In genomic region chr9:14854585-14854984, GRCm38 (mm10) we compare ENCODE assay signal across 27 mouse cellular contexts. TPM values are rescaled to one million over a fixed set of nuclear protein-coding genes. Genes with fewer than 3 reads are reported as not detected.
DNase-seq lines count a peak whose midpoint lies in the region; ATAC-seq and TF ChIP-seq lines count a peak whose summit lies in the region.
"Had no signal": no experiment of that assay in that cellular context is flagged by ENCODE, and none has a peak within 500 bp of the region (broad histone marks: within the 10 kb centered on the region; RNA-seq: fewer than 3 reads in every experiment).

No protein-coding gene starts in this region.

- peaks cover 17% of the 10 kb centered on the region for H3K27me3 ChIP-seq in hindbrain, embryonic 15.5 days
- H3K27me3 ChIP-seq in hindbrain, embryonic 14.5 days (ENCODE audit: control insufficient read depth, insufficient read depth, low read length), result peaks cover 19% of the 10 kb centered on the region
- peaks cover 9% of the 10 kb centered on the region for H3K27me3 ChIP-seq in midbrain, embryonic 16.5 days (ENCODE audit: control insufficient read depth, insufficient read depth, low read depth, low read length)
- peaks cover 17% of the 10 kb centered on the region for H3K27me3 ChIP-seq in midbrain, embryonic 13.5 days

- H3K36me3 ChIP-seq in hindbrain, embryonic 15.5 days, result no peaks in the 10 kb centered on the region
- H3K36me3 ChIP-seq in hindbrain, embryonic 14.5 days (replicated peaks; ENCODE audit: control insufficient read depth, insufficient read depth), result no peaks in the 10 kb centered on the region
- H3K36me3 ChIP-seq in midbrain, embryonic 16.5 days (ENCODE audit: control insufficient read depth, insufficient read depth, low read length), result no peaks in the 10 kb centered on the region
- H3K36me3 ChIP-seq in midbrain, embryonic 13.5 days, result no peaks in the 10 kb centered on the region
- H3K36me3 ChIP-seq in ES-E14 (ENCODE audit: control insufficient read depth, insufficient read depth, low read length, poor library complexity, severe bottlenecking), result no peaks in the 10 kb centered on the region
- H3K36me3 ChIP-seq: embryonic facial prominence, embryonic 15.5 days; heart, embryonic 13.5 days; intestine, embryonic 15.5 days; lung, embryonic 15.5 days; midbrain, embryonic 15.5 days had no signal

- H3K4me3 ChIP-seq in hindbrain, embryonic 15.5 days, result no peak overlapping the region
- H3K4me3 ChIP-seq in hindbrain, embryonic 14.5 days (replicated peaks; ENCODE audit: low read length), result no peak overlapping the region
- H3K4me3 ChIP-seq in midbrain, embryonic 16.5 days (ENCODE audit: low read depth, low read length), result no peak overlapping the region
- H3K4me3 ChIP-seq in midbrain, embryonic 13.5 days (replicated peaks), result no peak overlapping the region
- no peak overlapping the region for H3K4me3 ChIP-seq in ES-E14 (ENCODE audit: insufficient read depth in 1 of 2, low read depth in 1 of 2, low read length in 2 of 2, poor library complexity in 1 of 2, severe bottlenecking in 1 of 2)
- H3K4me3 ChIP-seq: embryonic facial prominence, embryonic 15.5 days; heart, embryonic 13.5 days; intestine, embryonic 15.5 days; lung, embryonic 15.5 days; midbrain, embryonic 15.5 days had no signal

- 0 out of 2 replicates have a peak, but pooled peaks cover 7% of the 10 kb centered on the region for H3K9me3 ChIP-seq in hindbrain, embryonic 15.5 days
- no peaks in the 10 kb centered on the region for H3K9me3 ChIP-seq in hindbrain, embryonic 14.5 days (ENCODE audit: control insufficient read depth, low read length)
- 0 out of 2 replicates have a peak, but pooled peaks cover 3% of the 10 kb centered on the region for H3K9me3 ChIP-seq in midbrain, embryonic 16.5 days (replicated peaks; ENCODE audit: control insufficient read depth, low read length, poor library complexity, severe bottlenecking)
- H3K9me3 ChIP-seq in midbrain, embryonic 13.5 days, result peaks cover 5% of the 10 kb centered on the region; the same call in 1 of the 2 replicates
- H3K9me3 ChIP-seq in ES-E14 (ENCODE audit: control insufficient read depth, insufficient read depth, low read depth, low read length), result no peaks in the 10 kb centered on the region
- H3K9me3 ChIP-seq: embryonic facial prominence, embryonic 15.5 days; intestine, embryonic 15.5 days; lung, embryonic 15.5 days; midbrain, embryonic 15.5 days had no signal

- 0 out of 2 replicates have a peak, but pooled peaks have one; percentile 27 for ATAC-seq in hindbrain, embryonic 15.5 days (ENCODE audit: low FRiP score, low read depth)
- no peak; the same call in 1 of the 2 replicates for ATAC-seq in hindbrain, embryonic 14.5 days (ENCODE audit: low FRiP score)
- ATAC-seq in midbrain, embryonic 16.5 days, result 0 out of 2 replicates have a peak, but pooled peaks have one; percentile 36
- ATAC-seq in midbrain, embryonic 13.5 days, result no peak
- ATAC-seq: activated CD4-positive, CD25-positive, alpha-beta regulatory T cell, adult 4 months; intestine, embryonic 15.5 days; midbrain, embryonic 15.5 days had no signal

- H3K4me1 ChIP-seq in hindbrain, embryonic 15.5 days (replicated peaks), result no peaks in the 10 kb centered on the region; the same call in 1 of the 2 replicates
- H3K4me1 ChIP-seq in hindbrain, embryonic 14.5 days (replicated peaks; ENCODE audit: control insufficient read depth, insufficient read depth, low read length), result no peaks in the 10 kb centered on the region
- H3K4me1 ChIP-seq in midbrain, embryonic 16.5 days (ENCODE audit: control insufficient read depth, insufficient read depth, low read length), result peaks cover 2% of the 10 kb centered on the region; the same call in 1 of the 2 replicates
- H3K4me1 ChIP-seq in midbrain, embryonic 13.5 days (replicated peaks), result no peaks in the 10 kb centered on the region
- H3K4me1 ChIP-seq in ES-E14 (ENCODE audit: control insufficient read depth in 2 of 2, insufficient read depth in 2 of 2, low read length in 2 of 2, poor library complexity in 1 of 2), result peaks cover 0 to 12% of the 10 kb centered on the region in 2 experiments; a peak in 2 of 4 replicates
- H3K4me1 ChIP-seq: embryonic facial prominence, embryonic 15.5 days; lung, embryonic 15.5 days had no signal

- WGBS in hindbrain, embryonic 15.5 days, result 61% methylated on average over 4 of the region's 4 CpGs
- 63% methylated on average over 4 of the region's 4 CpGs for WGBS in hindbrain, embryonic 14.5 days
- 60% methylated on average over 4 of the region's 4 CpGs for WGBS in midbrain, embryonic 16.5 days
- WGBS in midbrain, embryonic 13.5 days, result 69% methylated on average over 4 of the region's 4 CpGs

- no peak for DNase-seq in hindbrain, embryonic 14.5 days (ENCODE audit: low spot score)
- peak; percentile 59 for DNase-seq in ES-E14 (ENCODE audit: low read depth, low spot score)
- DNase-seq in brain, adult 2 months (ENCODE audit: low read depth, low spot score), result peak; percentile 33
- no peak for DNase-seq in gastrocnemius, postnatal 10 days
- DNase-seq: adrenal gland, postnatal 10 days; cerebellum, adult 11 months; cerebellum, postnatal 25 days; heart, postnatal 36 days; kidney, postnatal 4 days; right cerebral cortex, adult 18-20 months had no signal

- H3K9ac ChIP-seq in hindbrain, embryonic 15.5 days, result no peak overlapping the region
- no peak overlapping the region for H3K9ac ChIP-seq in hindbrain, embryonic 14.5 days
- no peak overlapping the region for H3K9ac ChIP-seq in midbrain, embryonic 16.5 days (ENCODE audit: low read depth, low read length)
- H3K9ac ChIP-seq in midbrain, embryonic 13.5 days (replicated peaks), result no peak overlapping the region
- H3K9ac ChIP-seq in ES-E14 (ENCODE audit: insufficient read depth, low read depth, low read length, poor library complexity, severe bottlenecking), result no peak overlapping the region
- H3K9ac ChIP-seq: embryonic facial prominence, embryonic 15.5 days; heart, embryonic 13.5 days; intestine, embryonic 15.5 days; liver, embryonic 14.5 days; lung, embryonic 15.5 days; midbrain, embryonic 15.5 days had no signal

- no peak overlapping the region for H3K4me2 ChIP-seq in hindbrain, embryonic 15.5 days
- no peak overlapping the region for H3K4me2 ChIP-seq in hindbrain, embryonic 14.5 days (replicated peaks)
- H3K4me2 ChIP-seq in midbrain, embryonic 16.5 days (ENCODE audit: low read length), result no peak overlapping the region
- no peak overlapping the region for H3K4me2 ChIP-seq in midbrain, embryonic 13.5 days (replicated peaks)
- H3K4me2 ChIP-seq: embryonic facial prominence, embryonic 15.5 days; heart, embryonic 13.5 days; intestine, embryonic 15.5 days; lung, embryonic 15.5 days; midbrain, embryonic 15.5 days had no signal

- in situ Hi-C loops in ES-E14 (cut with MboI; ENCODE audit: low sequenced_read_pairs in 2 of 2, unreplicated experiment in 2 of 2), result loop anchor here in 1 of 2 experiments (25.0 kb wide), 1 partner anchor 158 kb away; no protein-coding TSS in a partner anchor

- H3K27ac ChIP-seq in hindbrain, embryonic 15.5 days (replicated peaks), result no peak overlapping the region
- H3K27ac ChIP-seq in hindbrain, embryonic 14.5 days, result no peak overlapping the region
- no peak overlapping the region for H3K27ac ChIP-seq in midbrain, embryonic 16.5 days (ENCODE audit: low read length)
- no peak overlapping the region for H3K27ac ChIP-seq in midbrain, embryonic 13.5 days
- no peak overlapping the region for H3K27ac ChIP-seq in ES-E14 (ENCODE audit: insufficient read depth, low read depth, low read length, poor library complexity, severe bottlenecking)
- H3K27ac ChIP-seq: embryonic facial prominence, embryonic 15.5 days; heart, embryonic 13.5 days; intestine, embryonic 15.5 days; liver, embryonic 14.5 days; lung, embryonic 15.5 days; macrophage; midbrain, embryonic 15.5 days; stomach, postnatal 0 days had no signal

TF ChIP-seq in ES-E14, 5 proteins besides CTCF, POLR2A, EP300 and RAD21:
- TF ChIP-seq MAFK (IDR thresholded peaks at IDR 0.05; ENCODE audit: insufficient read depth, low read depth, low read length), result no peak

RNA-seq across cellular contexts. Expression of gene Gpr83, which starts 5.4 kb away (rescaled TPM):
- polyA plus RNA-seq in hindbrain, embryonic 15.5 days (2015; fragmentation: Nextera tagmentation; extraction: Ambion mirVana), result 1.6 TPM in 2 replicates
- polyA plus RNA-seq in hindbrain, embryonic 14.5 days (2014; fragmentation: Nextera tagmentation; extraction: Ambion mirVana), result 1.3 and 1.4 TPM in 2 replicates
- polyA plus RNA-seq in midbrain, embryonic 16.5 days (2015; fragmentation: Nextera tagmentation; extraction: Ambion mirVana), result 4.1 and 4.2 TPM in 2 replicates
- polyA plus RNA-seq in midbrain, embryonic 13.5 days (2015; fragmentation: Nextera tagmentation; extraction: Ambion mirVana), result 2.6 and 2.8 TPM in 2 replicates
- 0.49 and 0.63 TPM in 2 replicates for total RNA-seq in ES-E14 (2012; rRNA removed)
- total RNA-seq in gastrocnemius, postnatal 10 days (2021), result under 1 TPM in 1 of 2 experiments, not detected in 1; 0.16 TPM
- total RNA-seq: gastrocnemius, adult 18-20 months; heart, postnatal 36 days had no signal
- polyA plus RNA-seq: C2C12; gonadal fat pad, adult 2 months; liver, embryonic 14.5 days had no signal

RNA-seq across cellular contexts. Expression of gene Izumo1r, which starts 49.2 kb away (rescaled TPM):
- polyA plus RNA-seq in hindbrain, embryonic 15.5 days (2015; fragmentation: Nextera tagmentation; extraction: Ambion mirVana), result not detected in 2 replicates
- polyA plus RNA-seq in hindbrain, embryonic 14.5 days (2014; fragmentation: Nextera tagmentation; extraction: Ambion mirVana), result not detected in 2 replicates
- not detected in 2 replicates for polyA plus RNA-seq in midbrain, embryonic 16.5 days (2015; fragmentation: Nextera tagmentation; extraction: Ambion mirVana)
- polyA plus RNA-seq in midbrain, embryonic 13.5 days (2015; fragmentation: Nextera tagmentation; extraction: Ambion mirVana), result not detected in 2 replicates
- 0.16 and 0.31 TPM in 2 replicates for total RNA-seq in ES-E14 (2012; rRNA removed)
- not detected for total RNA-seq in gastrocnemius, postnatal 10 days (2021)
- total RNA-seq: gastrocnemius, adult 18-20 months; heart, postnatal 36 days; layer of hippocampus, postnatal 14 days; left cerebral cortex, postnatal 10 days had no signal
- polyA plus RNA-seq: C2C12; heart, embryonic 13.5 days; intestine, embryonic 15.5 days; liver, embryonic 14.5 days; macrophage; midbrain, embryonic 15.5 days; stomach, postnatal 0 days had no signal

Comparison
In these comparisons a context has a peak if more than half of its experiments do, and no peak if none do; other contexts are left out.
1. ATAC-seq: peak in hindbrain, embryonic 15.5 days (single experiment) and midbrain, embryonic 16.5 days (single experiment); none in hindbrain, embryonic 14.5 days (single experiment) and midbrain, embryonic 13.5 days (single experiment).
2. DNase-seq: peak in ES-E14 (single experiment) and brain, adult 2 months (single experiment); none in hindbrain, embryonic 14.5 days (single experiment) and gastrocnemius, postnatal 10 days (single experiment).